Mouse (Mus musculus): Measurements from ENCODE around the gene Tarbp2.

Gene Tarbp2

DNA sequence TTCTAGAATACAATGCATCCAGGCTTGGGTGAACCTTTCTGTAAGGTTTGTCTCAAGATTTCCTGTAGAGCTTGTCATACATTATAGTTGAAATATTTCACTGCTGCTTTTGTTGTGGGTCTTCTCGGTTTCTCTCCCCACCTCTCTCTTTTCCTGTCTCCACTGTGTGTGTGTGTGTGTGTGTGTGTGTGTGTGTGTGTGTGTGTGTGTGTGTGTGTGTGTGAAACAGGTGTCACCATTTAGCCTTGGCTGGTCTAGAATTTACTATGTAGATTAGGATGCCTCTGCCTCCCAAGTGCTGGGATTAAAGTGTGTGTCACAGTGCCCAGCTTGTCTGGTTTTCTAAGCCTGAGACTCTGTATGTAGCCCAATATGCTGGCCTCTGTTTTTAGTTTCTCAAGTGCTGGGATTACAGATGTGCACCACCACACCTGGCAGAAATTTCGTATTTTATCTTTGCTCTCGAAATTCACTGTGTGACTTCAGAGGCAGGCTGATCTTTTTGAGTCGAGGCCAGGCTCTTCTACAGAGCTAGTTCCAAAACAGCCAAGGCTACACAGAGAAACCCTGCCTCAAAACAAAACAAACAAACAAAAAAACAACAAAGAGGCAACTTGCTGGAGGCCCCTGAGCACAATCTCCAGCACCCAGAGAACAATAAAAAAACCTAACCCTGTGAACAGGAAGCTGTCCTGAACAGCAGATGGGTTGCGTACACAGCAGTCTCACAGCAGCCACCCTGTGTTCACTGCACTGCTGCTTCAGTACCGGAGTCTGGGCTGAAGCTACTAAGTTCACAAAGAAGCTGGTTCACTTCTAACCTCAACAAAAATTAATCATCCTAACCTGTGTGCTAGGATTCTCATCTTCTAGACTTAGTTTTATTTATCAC, 8.4 kb downstream of the Tarbp2 start:
- no peak for TF ChIP-seq CTCF (conservative IDR thresholded peaks at IDR 0.05; ENCODE audit: low read length)
- no peak for TF ChIP-seq POU5F1 (IDR thresholded peaks at IDR 0.05; ENCODE audit: borderline replicate concordance, low read length)
- no peak for TF ChIP-seq NANOG (IDR thresholded peaks at IDR 0.05; ENCODE audit: borderline replicate concordance, low read length)
- Histone ChIP-seq H3K27me3 (ENCODE audit: insufficient read depth, low read length) (no peaks in the 10 kb centered on the region), H3K36me3 (ENCODE audit: insufficient read depth, low read length) (peaks cover 84% of the 10 kb centered on the region), H3K4me1 (replicated peaks; ENCODE audit: low read depth, low read length) (peaks cover 21% of the 10 kb centered on the region), H3K4me3 (replicated peaks; ENCODE audit: low read length) (no peak overlapping the region), H3K9me3 (ENCODE audit: low read length) (no peaks in the 10 kb centered on the region)

DNA sequence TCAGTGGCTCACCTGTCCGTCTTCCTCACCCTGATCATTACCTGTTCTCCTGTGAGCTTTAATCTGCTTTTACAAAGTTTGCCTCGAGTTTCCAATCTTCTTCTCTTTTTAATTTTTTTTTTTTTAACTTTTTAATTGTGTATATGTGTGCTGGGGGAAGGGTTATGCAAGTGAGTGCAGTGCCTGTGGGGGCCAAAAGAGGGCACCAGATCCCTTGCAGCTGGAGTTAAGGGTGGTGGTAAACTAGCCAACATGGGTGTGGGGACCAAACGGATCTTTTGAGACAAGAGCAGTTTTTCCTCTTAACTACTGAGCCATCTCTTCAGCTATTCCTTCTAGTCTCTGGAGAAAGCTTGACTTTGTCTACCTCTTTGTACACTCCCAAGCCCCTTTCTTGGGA, 9.9 kb downstream of the Tarbp2 start:
- TF ChIP-seq POU5F1 (IDR thresholded peaks at IDR 0.05; ENCODE audit: borderline replicate concordance, low read length) (no peak), CTCF (conservative IDR thresholded peaks at IDR 0.05; ENCODE audit: low read length) (peak; percentile 88), NANOG (IDR thresholded peaks at IDR 0.05; ENCODE audit: borderline replicate concordance, low read length) (no peak)
- H3K4me1 ChIP-seq (replicated peaks; ENCODE audit: low read depth, low read length) = peaks cover 8% of the 10 kb centered on the region
- H3K27me3 ChIP-seq (ENCODE audit: insufficient read depth, low read length) = no peaks in the 10 kb centered on the region
- H3K36me3 ChIP-seq (ENCODE audit: insufficient read depth, low read length) = peaks cover 80% of the 10 kb centered on the region
- H3K4me3 ChIP-seq (replicated peaks; ENCODE audit: low read length) = no peak overlapping the region
- no peaks in the 10 kb centered on the region for H3K9me3 ChIP-seq (ENCODE audit: low read length)

DNA sequence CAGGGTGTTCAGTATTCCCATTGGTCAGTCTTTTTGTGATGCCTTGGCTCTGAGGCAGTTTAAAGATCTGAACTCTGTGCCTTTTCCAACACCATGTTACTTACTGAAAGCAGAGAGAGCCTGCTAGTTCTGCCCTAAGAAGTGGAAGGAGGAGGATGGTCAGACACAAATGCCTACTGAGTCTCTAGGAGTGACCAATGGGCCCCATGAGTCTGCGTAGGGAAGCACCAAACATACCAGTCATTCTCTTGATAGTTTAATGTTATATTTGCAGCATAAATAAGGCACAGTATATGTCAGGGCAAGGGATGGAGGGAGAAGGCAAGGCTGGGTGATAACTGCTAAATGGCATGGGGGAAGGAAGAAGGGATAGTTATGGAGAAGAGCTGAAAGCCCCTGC, 10.4 kb downstream of the Tarbp2 start:
- TF ChIP-seq NANOG (IDR thresholded peaks at IDR 0.05; ENCODE audit: borderline replicate concordance, low read length) (no peak), POU5F1 (IDR thresholded peaks at IDR 0.05; ENCODE audit: borderline replicate concordance, low read length) (no peak), CTCF (conservative IDR thresholded peaks at IDR 0.05; ENCODE audit: low read length) (no peak)
- no peaks in the 10 kb centered on the region for H3K27me3 ChIP-seq (ENCODE audit: insufficient read depth, low read length)
- no peak overlapping the region for H3K4me3 ChIP-seq (replicated peaks; ENCODE audit: low read length)
- peaks cover 8% of the 10 kb centered on the region for H3K4me1 ChIP-seq (replicated peaks; ENCODE audit: low read depth, low read length)
- no peaks in the 10 kb centered on the region for H3K9me3 ChIP-seq (ENCODE audit: low read length)
- H3K36me3 ChIP-seq (ENCODE audit: insufficient read depth, low read length) = peaks cover 82% of the 10 kb centered on the region

GRCm38 (mm10) chr15:102530566-102530965, 12.6 kb downstream of the Tarbp2 start:
- Histone ChIP-seq H3K4me3 (replicated peaks; ENCODE audit: low read length) (no peak overlapping the region), H3K36me3 (ENCODE audit: insufficient read depth, low read length) (peaks cover 75% of the 10 kb centered on the region), H3K27me3 (ENCODE audit: insufficient read depth, low read length) (no peaks in the 10 kb centered on the region), H3K4me1 (replicated peaks; ENCODE audit: low read depth, low read length) (no peaks in the 10 kb centered on the region; the same call in 1 of the 2 replicates), H3K9me3 (ENCODE audit: low read length) (no peaks in the 10 kb centered on the region)
- TF ChIP-seq POU5F1 (IDR thresholded peaks at IDR 0.05; ENCODE audit: borderline replicate concordance, low read length) (no peak), NANOG (IDR thresholded peaks at IDR 0.05; ENCODE audit: borderline replicate concordance, low read length) (no peak), CTCF (conservative IDR thresholded peaks at IDR 0.05; ENCODE audit: low read length) (no peak)

- no peaks in the 10 kb centered on the region for H3K9me3 ChIP-seq (ENCODE audit: low read length)
- H3K27me3 ChIP-seq (ENCODE audit: insufficient read depth, low read length) = no peaks in the 10 kb centered on the region
- TF ChIP-seq NANOG (IDR thresholded peaks at IDR 0.05; ENCODE audit: borderline replicate concordance, low read length) = no peak
- TF ChIP-seq CTCF (conservative IDR thresholded peaks at IDR 0.05; ENCODE audit: low read length) = no peak
- TF ChIP-seq POU5F1 (IDR thresholded peaks at IDR 0.05; ENCODE audit: borderline replicate concordance, low read length) = no peak
- H3K36me3 ChIP-seq (ENCODE audit: insufficient read depth, low read length) = peaks cover 76% of the 10 kb centered on the region
- H3K4me3 ChIP-seq (replicated peaks; ENCODE audit: low read length) = no peak overlapping the region
- H3K4me1 ChIP-seq (replicated peaks; ENCODE audit: low read depth, low read length) = no peaks in the 10 kb centered on the region; the same call in 1 of the 2 replicates
Observed at GRCm38 (mm10) chr15:102531586-102531985, 13.6 kb downstream of the Tarbp2 start.

DNA sequence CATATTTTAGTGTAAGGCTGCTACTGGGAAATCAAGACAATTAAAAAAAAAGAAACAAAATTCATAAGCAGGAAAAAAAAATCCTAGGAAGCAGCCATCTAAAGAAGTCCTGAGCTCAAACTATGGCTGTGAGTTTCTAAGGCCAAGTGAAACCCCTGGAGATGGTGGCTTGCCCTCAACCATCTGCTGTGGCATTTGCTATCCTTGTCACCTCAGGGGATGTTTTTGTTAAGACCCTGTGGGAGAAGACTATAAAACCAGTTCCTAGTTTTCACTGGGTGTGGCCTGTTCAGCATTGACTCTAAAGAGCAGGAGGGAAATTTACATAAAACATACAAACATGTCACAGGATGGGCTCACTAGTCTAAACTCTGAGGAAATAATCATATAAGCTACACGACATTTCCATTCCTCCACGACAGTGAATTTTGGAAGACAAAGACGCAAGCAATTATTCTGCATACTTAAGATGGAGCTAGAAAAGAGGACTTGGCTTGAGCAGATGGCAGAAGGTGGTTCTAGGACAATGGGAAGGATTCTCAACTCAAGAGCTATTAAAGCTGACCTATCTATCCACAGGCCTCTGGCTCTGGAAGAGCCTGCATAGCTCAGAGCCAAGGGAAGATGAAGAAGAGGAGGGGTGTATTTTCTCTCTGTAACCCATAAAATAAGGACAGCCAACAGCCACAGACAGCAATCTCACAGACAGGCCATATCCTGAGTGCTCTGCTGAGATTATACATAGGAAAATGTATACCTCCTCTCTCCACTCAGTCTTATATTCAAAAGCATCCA, 14.3 kb downstream of the Tarbp2 start:
- no peak overlapping the region for H3K4me3 ChIP-seq (replicated peaks; ENCODE audit: low read length)
- H3K27me3 ChIP-seq (ENCODE audit: insufficient read depth, low read length) = no peaks in the 10 kb centered on the region
- H3K36me3 ChIP-seq (ENCODE audit: insufficient read depth, low read length) = peaks cover 74% of the 10 kb centered on the region
- H3K9me3 ChIP-seq (ENCODE audit: low read length) = no peaks in the 10 kb centered on the region
- TF ChIP-seq CTCF (conservative IDR thresholded peaks at IDR 0.05; ENCODE audit: low read length) (no peak), NANOG (IDR thresholded peaks at IDR 0.05; ENCODE audit: borderline replicate concordance, low read length) (no peak)
- no peaks in the 10 kb centered on the region; the same call in 1 of the 2 replicates for H3K4me1 ChIP-seq (replicated peaks; ENCODE audit: low read depth, low read length)

- TF ChIP-seq POU5F1 (IDR thresholded peaks at IDR 0.05; ENCODE audit: borderline replicate concordance, low read length) (no peak), NANOG (IDR thresholded peaks at IDR 0.05; ENCODE audit: borderline replicate concordance, low read length) (no peak), CTCF (conservative IDR thresholded peaks at IDR 0.05; ENCODE audit: low read length) (no peak)
- H3K27me3 ChIP-seq (ENCODE audit: insufficient read depth, low read length) = no peaks in the 10 kb centered on the region
- H3K9me3 ChIP-seq (ENCODE audit: low read length) = no peaks in the 10 kb centered on the region
- H3K36me3 ChIP-seq (ENCODE audit: insufficient read depth, low read length) = peaks cover 64% of the 10 kb centered on the region
- H3K4me1 ChIP-seq (replicated peaks; ENCODE audit: low read depth, low read length) = no peaks in the 10 kb centered on the region
- no peak overlapping the region for H3K4me3 ChIP-seq (replicated peaks; ENCODE audit: low read length)
Observed at GRCm38 (mm10) chr15:102533926-102534325, 15.9 kb downstream of the Tarbp2 start.

GRCm38 (mm10) chr15:102544801-102545200, 26.8 kb downstream of the Tarbp2 start:
- TF ChIP-seq CTCF (conservative IDR thresholded peaks at IDR 0.05; ENCODE audit: low read length) = no peak
- TF ChIP-seq POU5F1 (IDR thresholded peaks at IDR 0.05; ENCODE audit: borderline replicate concordance, low read length) = no peak
- TF ChIP-seq NANOG (IDR thresholded peaks at IDR 0.05; ENCODE audit: borderline replicate concordance, low read length) = no peak
- Histone ChIP-seq H3K9me3 (ENCODE audit: low read length) (no peaks in the 10 kb centered on the region), H3K4me3 (replicated peaks; ENCODE audit: low read length) (no peak overlapping the region), H3K36me3 (ENCODE audit: insufficient read depth, low read length) (peaks cover 49% of the 10 kb centered on the region), H3K4me1 (replicated peaks; ENCODE audit: low read depth, low read length) (peaks cover 8% of the 10 kb centered on the region; the same call in 1 of the 2 replicates), H3K27me3 (ENCODE audit: insufficient read depth, low read length) (no peaks in the 10 kb centered on the region)

Measured in E14TG2a.4 (cell line).